Mouse (Mus musculus): Measurements from ENCODE around the gene Ccdc182.
A peak's percentile ranks its signal among the peaks of the same experiment; 100 is the strongest.

Ccdc182 gene

DNA sequence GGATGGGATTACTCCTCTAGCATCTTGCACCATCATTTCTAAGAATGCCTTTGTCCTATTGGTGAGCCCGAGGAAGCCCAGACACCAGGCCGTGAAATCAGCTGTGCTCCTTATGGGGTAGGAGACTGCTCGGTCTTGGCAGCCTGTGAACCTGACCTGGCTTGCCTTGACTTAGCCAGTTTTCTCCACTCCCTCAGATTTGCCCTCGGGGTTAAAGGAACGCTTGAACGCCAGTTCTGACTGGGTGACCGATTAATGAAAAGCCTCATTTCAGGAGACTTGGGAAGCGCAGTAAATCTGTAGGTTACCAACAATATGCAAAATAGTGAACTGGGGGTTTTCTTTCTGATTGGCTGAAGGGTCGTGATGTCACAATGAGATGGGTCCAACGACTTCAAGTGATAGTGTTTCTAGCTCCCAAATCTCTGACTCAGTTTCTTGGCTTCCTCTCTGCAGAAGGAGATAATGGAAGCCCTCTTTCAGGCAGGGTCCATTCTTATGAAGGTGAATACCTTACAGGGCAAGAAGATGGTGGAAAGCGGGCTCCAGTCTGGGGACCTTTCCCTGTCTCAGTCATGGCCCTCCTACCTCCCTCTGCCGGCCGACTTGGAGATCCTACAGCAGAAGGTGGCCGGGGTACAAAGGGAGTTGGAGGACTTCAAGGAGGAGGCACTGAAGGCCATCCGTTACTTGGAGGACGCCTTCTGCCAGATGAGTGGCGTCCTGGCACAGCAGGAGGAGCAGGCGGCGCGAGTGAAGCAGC is at the start of gene Ccdc182:
Ccdc182 (plus strand) TSS at position 428 of the 763 bp plus-strand sequence.
- peaks cover 1% of the 10 kb centered on the region; the same call in 1 of the 2 replicates for H3K27me3 ChIP-seq (ENCODE audit: control insufficient read depth, insufficient read depth, low read length, poor library complexity, severe bottlenecking)
- no peaks in the 10 kb centered on the region for H3K36me3 ChIP-seq (ENCODE audit: control insufficient read depth, insufficient read depth, low read length, poor library complexity, severe bottlenecking)
- DNase-seq (ENCODE audit: low read depth, low spot score), result peak; percentile 12

- no peaks in the 10 kb centered on the region for H3K27me3 ChIP-seq (ENCODE audit: control insufficient read depth, insufficient read depth, low read length, poor library complexity, severe bottlenecking)
- H3K36me3 ChIP-seq (ENCODE audit: control insufficient read depth, insufficient read depth, low read length, poor library complexity, severe bottlenecking), result no peaks in the 10 kb centered on the region
- no peak for DNase-seq (ENCODE audit: low read depth, low spot score)
Measured at GRCm38 (mm10) chr11:88245581-88246170, 48.2 kb upstream of the Ccdc182 start.

DNA sequence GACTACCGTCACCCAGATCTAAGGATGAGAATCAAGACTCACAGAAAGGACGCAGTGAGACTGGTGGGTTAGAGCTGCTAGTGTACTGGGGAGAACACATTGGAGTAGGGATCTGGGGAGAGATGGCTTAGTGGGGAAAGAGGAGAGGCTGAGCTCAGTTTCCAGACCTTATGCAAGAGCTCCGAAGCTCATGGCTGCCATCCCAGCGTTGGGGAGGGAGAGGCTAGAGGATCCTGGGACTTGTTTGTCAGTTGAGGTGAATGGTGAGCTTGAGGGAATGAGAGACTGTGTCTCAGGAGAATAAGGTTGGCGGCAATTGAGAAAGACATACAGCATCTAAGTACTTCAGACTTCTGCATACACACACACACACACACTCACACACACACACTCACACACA is 45.2 kb upstream of the Ccdc182 start:
- Histone ChIP-seq H3K27me3 (ENCODE audit: control insufficient read depth, insufficient read depth, low read length, poor library complexity, severe bottlenecking) (no peaks in the 10 kb centered on the region), H3K36me3 (ENCODE audit: control insufficient read depth, insufficient read depth, low read length, poor library complexity, severe bottlenecking) (no peaks in the 10 kb centered on the region)
- DNase-seq (ENCODE audit: low read depth, low spot score), result no peak

DNA sequence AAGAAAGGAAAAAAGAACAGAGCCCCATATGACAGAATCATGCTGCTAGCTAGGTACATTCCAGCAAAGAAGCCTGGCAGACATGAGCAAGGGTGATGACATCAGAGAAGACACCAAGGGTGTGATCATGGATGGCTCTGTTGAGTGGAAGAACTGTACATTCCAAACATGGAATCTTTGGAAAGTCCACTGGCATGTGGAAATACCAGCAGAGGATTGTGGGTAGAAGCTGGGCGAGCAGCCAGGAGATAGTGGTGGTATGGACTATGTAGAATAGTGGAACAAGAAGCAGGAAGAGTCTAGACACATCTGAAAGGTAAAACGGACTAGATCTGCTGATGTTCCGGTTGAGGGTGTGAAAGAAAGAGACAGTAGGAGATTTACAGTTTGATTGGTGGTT is 43.3 kb upstream of the Ccdc182 start:
- H3K27me3 ChIP-seq (ENCODE audit: control insufficient read depth, insufficient read depth, low read length, poor library complexity, severe bottlenecking), result no peaks in the 10 kb centered on the region
- DNase-seq (ENCODE audit: low read depth, low spot score), result no peak
- H3K36me3 ChIP-seq (ENCODE audit: control insufficient read depth, insufficient read depth, low read length, poor library complexity, severe bottlenecking), result no peaks in the 10 kb centered on the region

DNA sequence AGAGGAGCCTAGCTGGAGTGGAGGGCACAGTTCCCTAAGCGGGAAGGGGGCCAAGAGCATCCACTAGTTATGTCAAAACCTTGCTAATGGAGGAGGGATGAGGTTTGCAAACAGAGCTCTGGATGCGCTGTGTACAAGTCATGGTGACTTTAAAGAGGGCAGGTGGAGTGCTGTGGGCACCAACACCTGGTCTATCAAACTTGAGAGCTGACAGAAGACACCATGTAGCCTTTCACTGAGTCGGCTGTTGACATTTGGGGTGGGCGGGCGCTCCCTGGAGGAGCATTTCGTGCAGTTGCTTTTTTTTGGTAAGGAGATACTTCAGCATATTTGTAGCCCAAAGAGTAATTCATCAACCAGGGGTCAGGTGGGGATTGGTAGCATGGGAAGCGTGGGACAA is 42.6 kb upstream of the Ccdc182 start:
- Histone ChIP-seq H3K27me3 (ENCODE audit: control insufficient read depth, insufficient read depth, low read length, poor library complexity, severe bottlenecking) (no peaks in the 10 kb centered on the region), H3K36me3 (ENCODE audit: control insufficient read depth, insufficient read depth, low read length, poor library complexity, severe bottlenecking) (no peaks in the 10 kb centered on the region)
- no peak for DNase-seq (ENCODE audit: low read depth, low spot score)

- peak; percentile 81 for DNase-seq (ENCODE audit: low read depth, low spot score)
- no peaks in the 10 kb centered on the region for H3K36me3 ChIP-seq (ENCODE audit: control insufficient read depth, insufficient read depth, low read length, poor library complexity, severe bottlenecking)
Measured at GRCm38 (mm10) chr11:88251972-88252766, 41.7 kb upstream of the Ccdc182 start.

DNA sequence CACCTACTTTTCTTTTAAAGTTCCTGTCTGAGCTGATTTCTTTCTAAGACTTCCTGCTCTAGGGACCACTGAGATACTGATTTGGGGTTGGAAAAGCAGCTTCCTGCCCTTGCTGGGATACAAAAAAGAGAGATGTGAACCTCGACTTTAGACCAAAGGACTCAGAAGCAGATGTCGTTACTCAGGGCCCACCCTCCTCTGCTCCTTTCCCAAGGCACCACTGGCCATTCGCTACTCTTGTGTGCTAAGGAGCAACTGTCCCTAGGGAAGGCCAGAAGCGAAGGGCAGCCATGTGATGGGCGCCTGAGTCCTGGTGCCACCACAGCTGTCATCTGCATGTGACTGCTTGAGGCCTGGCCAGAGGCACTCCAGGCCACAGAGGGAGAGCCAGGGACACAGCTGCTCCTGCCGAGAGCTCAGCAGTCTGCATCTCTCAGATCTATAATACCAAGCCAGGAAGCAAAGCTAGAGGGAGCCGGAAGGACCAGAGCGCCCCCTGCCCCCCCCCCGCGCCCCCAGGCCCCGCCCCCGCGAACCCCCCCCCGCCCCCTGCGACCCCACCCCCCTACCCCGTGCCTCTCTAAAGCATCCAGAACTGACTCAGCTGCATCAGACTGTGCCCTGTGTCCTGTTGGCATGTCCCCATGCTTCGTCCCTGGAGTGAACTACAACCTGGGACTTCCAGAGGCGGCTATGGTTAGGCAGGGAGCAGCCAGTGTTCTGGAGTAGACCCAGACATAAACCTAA is 40.9 kb upstream of the Ccdc182 start:
- DNase-seq (ENCODE audit: low read depth, low spot score), result peak; percentile 16
- Histone ChIP-seq H3K27me3 (ENCODE audit: control insufficient read depth, insufficient read depth, low read length, poor library complexity, severe bottlenecking) (no peaks in the 10 kb centered on the region), H3K36me3 (ENCODE audit: control insufficient read depth, insufficient read depth, low read length, poor library complexity, severe bottlenecking) (no peaks in the 10 kb centered on the region)

More at GRCm38 (mm10) chr11:88251972-88252766, 41.7 kb upstream of the Ccdc182 start:
- no peaks in the 10 kb centered on the region for H3K27me3 ChIP-seq (ENCODE audit: control insufficient read depth, insufficient read depth, low read length, poor library complexity, severe bottlenecking)

- DNase-seq (ENCODE audit: low read depth, low spot score), result no peak
- Histone ChIP-seq H3K27me3 (ENCODE audit: control insufficient read depth, insufficient read depth, low read length, poor library complexity, severe bottlenecking) (no peaks in the 10 kb centered on the region), H3K36me3 (ENCODE audit: control insufficient read depth, insufficient read depth, low read length, poor library complexity, severe bottlenecking) (no peaks in the 10 kb centered on the region)
Measured at GRCm38 (mm10) chr11:88253514-88254167, 40.2 kb upstream of the Ccdc182 start.

- no peak for DNase-seq (ENCODE audit: low read depth, low spot score)
- Histone ChIP-seq H3K27me3 (ENCODE audit: control insufficient read depth, insufficient read depth, low read length, poor library complexity, severe bottlenecking) (no peaks in the 10 kb centered on the region; the same call in 1 of the 2 replicates), H3K36me3 (ENCODE audit: control insufficient read depth, insufficient read depth, low read length, poor library complexity, severe bottlenecking) (no peaks in the 10 kb centered on the region)
Measured at GRCm38 (mm10) chr11:88257700-88258099, 36.2 kb upstream of the Ccdc182 start.

DNA sequence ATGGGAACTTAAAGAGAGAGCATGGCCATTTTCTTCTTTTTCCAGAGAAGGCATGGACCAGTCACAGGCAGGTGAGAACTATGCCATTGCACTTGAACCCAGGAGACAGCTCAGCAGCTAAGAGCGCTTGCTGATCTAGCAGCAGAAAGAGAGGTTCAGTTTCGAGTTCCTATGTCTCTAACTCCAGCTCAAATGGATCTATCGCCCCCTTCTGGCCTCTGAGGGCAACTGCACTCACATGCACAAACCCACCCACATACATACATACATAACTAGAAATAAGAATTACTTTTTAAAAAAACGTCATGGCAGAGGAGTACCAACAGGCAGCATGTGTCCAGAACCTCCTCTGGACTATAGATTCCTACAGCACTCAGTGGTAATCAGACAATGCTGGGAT is 35.6 kb upstream of the Ccdc182 start:
- H3K36me3 ChIP-seq (ENCODE audit: control insufficient read depth, insufficient read depth, low read length, poor library complexity, severe bottlenecking), result no peaks in the 10 kb centered on the region
- DNase-seq (ENCODE audit: low read depth, low spot score), result peak; percentile 39
- H3K27me3 ChIP-seq (ENCODE audit: control insufficient read depth, insufficient read depth, low read length, poor library complexity, severe bottlenecking), result no peaks in the 10 kb centered on the region; the same call in 1 of the 2 replicates

DNA sequence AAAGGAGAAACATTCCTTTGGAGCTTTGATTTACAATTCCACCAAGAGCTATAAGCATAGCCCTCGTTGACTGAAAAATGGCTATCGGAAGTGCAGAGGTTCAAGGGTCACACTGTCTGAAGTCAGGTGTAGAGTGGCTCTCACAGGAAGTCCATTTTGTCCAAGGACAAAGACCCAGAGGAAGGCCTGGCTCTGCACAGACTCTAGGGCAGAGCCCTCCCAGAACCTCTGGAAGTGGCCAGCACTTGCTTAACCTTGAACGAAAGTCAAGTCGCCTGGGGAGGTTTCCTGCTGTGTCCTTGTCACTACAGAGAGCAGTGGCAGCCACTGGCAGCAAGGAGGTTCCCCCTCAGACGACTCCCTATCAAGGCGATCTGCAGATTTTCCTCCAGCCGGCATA is 33.4 kb upstream of the Ccdc182 start:
- H3K36me3 ChIP-seq (ENCODE audit: control insufficient read depth, insufficient read depth, low read length, poor library complexity, severe bottlenecking), result no peaks in the 10 kb centered on the region
- DNase-seq (ENCODE audit: low read depth, low spot score), result no peak
- H3K27me3 ChIP-seq (ENCODE audit: control insufficient read depth, insufficient read depth, low read length, poor library complexity, severe bottlenecking), result no peaks in the 10 kb centered on the region; the same call in 1 of the 2 replicates

- no peaks in the 10 kb centered on the region for H3K36me3 ChIP-seq (ENCODE audit: control insufficient read depth, insufficient read depth, low read length, poor library complexity, severe bottlenecking)
- DNase-seq (ENCODE audit: low read depth, low spot score), result no peak
- H3K27me3 ChIP-seq (ENCODE audit: control insufficient read depth, insufficient read depth, low read length, poor library complexity, severe bottlenecking), result no peaks in the 10 kb centered on the region; the same call in 1 of the 2 replicates
Measured at GRCm38 (mm10) chr11:88264889-88265288, 29.0 kb upstream of the Ccdc182 start.

- Histone ChIP-seq H3K27me3 (ENCODE audit: control insufficient read depth, insufficient read depth, low read length, poor library complexity, severe bottlenecking) (no peaks in the 10 kb centered on the region), H3K36me3 (ENCODE audit: control insufficient read depth, insufficient read depth, low read length, poor library complexity, severe bottlenecking) (no peaks in the 10 kb centered on the region)
- DNase-seq (ENCODE audit: low read depth, low spot score), result no peak
Measured at GRCm38 (mm10) chr11:88266311-88266710, 27.5 kb upstream of the Ccdc182 start.

GRCm38 (mm10) chr11:88271870-88272269 is 22.0 kb upstream of the Ccdc182 start:
- peak; percentile 30 for DNase-seq (ENCODE audit: low read depth, low spot score)
- H3K36me3 ChIP-seq (ENCODE audit: control insufficient read depth, insufficient read depth, low read length, poor library complexity, severe bottlenecking), result no peaks in the 10 kb centered on the region
- H3K27me3 ChIP-seq (ENCODE audit: control insufficient read depth, insufficient read depth, low read length, poor library complexity, severe bottlenecking), result no peaks in the 10 kb centered on the region
